Mouse (Mus musculus) embryo, embryonic 11 days (tissue): ENCODE measurements at regions not wholly inside any gene's neighbourhood (a gene's known extent, or its start where the extent isn't known, plus 50 kb on each side); places are given as distances from the start of the nearest gene placed in this dataset.

Source experiments
- DNase-seq: peaks from one replicate; pipeline ENCODE4 v3.0.0-alpha.2; 2015

DNA sequence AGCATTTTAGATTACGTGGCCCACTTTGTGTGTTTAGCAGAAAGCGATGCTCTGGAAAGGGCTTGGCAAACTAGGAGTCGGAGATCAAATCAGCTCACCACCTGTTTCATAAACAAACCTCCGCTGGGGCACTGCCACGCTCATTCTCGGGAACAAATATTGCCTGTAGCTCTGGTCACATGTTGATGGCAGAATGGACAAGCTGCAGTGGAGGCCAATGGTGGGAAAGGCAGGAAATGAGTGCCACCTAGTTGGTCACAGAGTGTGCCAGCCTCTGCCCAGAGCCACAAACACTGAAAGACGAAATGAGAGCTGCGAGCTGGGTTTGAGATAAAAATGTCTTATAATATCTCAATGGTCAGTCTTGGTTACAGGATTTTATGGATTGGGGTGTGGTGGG lies 259.2 kb upstream of the Csf3r start:
- DNase-seq, result no peak

DNA sequence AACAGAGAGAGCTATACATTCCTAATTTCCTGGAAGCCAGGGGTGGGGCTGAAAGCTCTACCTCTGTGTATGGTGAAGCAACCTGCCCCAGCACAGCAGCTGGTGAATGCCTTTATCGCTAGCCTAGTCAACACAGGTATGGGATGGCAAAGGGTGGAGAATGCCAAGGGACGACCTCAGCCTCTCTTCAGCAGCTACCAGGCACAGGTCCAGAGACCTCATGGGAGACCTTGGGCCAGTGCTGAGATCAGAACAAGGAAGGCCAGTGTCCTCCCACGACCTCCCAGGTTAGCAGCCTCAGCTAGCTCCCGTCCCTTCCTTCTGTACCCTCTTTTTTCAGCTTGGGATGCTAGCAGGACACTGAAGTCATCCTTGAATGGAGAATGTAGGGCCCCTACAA lies 247.2 kb upstream of the Csf3r start:
- no peak for DNase-seq

DNA sequence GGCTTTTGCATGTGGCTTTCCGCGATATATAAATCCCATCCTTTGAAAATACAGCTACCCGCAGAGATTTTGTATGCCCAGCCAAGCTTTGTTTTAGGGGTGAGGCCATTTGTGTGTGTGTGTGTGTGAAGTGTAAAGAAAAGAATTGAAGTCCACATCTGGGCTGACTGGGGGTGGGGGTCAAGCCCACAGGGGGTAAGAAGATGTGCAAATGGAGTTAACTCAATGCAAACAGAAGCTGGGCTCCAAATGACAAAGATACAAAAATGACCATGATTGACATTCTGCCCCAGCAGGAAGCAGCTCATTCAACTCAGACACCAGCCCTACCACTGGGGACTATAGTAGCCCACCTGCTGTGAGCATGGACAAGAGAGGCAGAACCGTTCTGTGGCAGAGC lies 244.2 kb upstream of the Csf3r start:
- DNase-seq, result peak; percentile 5

DNA sequence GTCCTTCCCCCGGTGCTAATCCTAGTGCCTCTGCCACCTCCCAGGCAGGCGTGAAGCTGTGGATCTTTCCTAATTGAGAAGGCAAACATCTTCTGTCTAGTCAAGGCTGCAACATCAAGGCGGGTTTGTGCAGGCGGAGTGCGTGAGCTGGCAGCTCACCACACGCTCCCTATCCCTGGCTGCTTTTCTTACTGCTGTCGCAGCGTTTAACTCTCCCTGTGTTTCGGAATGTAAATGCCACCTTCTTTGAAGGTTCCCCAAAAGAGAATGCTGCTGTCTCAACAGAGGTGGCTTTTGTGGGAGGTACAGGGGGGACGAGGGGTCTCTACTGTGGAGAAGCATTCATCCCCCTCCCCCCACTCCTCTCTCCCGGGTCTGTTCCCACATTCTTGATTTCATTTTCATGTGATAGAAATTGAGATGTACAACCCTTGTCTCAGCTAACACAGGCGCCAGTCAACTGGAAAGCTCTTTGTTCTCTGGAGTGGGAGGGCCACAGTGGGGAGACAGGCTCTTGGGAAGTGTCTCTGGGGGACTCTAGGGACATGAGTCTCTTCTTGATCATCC lies 243.3 kb upstream of the Csf3r start:
- peak; percentile 15 for DNase-seq

DNA sequence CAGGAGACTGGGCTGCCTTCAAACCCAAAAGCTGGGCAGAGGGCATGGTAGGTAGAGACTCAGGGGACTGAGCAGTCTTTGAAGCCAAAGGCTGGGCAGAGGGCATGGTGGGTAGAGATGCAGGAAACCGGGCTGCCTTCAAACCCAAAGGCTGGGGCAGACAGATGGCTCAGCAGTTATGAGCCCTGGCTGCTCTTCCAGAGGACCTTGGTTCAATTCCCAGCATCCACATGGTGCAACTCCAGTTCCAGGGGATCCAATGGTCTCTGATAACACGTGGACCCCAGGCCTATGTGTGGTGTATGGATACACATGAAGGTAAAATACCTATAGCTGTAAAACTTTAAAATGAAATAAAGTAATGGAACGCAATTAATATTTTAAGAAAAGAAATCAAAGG lies 242.0 kb upstream of the Csf3r start:
- no peak for DNase-seq

DNA sequence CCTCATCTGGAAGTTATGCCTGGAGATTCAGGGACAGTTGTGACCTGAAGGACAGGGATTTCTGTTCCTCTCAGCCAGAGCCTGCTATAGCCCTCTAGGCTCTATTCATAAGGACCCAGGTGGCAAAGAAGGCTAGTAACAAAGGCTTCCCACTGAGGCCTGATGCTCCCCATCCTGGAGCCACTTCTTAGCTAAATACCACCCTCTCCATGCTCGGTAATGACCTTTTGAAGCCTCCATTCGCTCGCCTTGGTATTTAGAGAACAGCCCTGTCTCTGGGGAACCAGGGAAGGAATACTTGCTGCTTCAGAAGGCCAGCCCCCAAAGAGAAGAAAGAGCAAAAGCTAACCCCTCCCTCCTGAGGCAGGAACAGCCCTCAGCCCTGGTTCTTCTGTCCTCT lies 238.3 kb upstream of the Csf3r start:
- peak; percentile 12 for DNase-seq

DNA sequence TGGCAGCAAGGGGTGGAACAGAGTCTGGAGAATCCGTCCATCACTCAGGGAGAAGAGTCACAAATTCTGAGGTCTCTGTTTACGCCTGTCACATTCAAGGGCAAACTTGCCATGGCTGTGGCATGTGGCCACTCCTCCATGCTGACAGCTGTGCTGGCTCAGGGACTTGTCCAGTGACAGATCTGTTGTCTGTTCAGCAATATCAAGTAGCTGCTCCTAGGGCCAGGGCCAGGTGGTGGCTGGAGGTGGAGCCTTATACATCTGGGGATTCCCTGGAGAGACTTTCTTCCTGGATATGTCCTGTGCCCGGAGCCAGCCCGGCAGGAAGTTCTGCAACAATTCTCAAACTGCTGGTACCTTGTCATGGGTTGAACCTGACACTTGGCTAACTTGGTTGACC lies 229.7 kb upstream of the Csf3r start:
- DNase-seq, result no peak

DNA sequence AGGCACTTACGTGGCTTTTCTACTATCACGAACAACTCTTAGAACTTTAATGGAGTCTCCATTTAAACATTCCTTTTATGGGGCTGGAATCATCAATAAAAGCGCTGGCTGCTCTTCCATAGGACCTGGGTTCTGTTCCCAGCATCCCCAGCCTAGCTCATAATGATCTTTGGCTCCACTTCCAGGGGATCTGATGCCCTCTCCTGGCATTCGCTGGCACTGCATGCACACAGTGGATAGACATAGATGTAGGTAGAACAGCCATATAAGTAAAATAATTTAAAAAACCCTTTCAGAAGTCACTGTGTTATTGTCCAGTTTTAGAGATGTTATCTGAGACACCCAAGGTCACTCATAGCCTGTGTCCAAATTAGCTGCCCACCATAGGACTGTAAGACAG lies 216.4 kb upstream of the Csf3r start:
- no peak for DNase-seq

DNA sequence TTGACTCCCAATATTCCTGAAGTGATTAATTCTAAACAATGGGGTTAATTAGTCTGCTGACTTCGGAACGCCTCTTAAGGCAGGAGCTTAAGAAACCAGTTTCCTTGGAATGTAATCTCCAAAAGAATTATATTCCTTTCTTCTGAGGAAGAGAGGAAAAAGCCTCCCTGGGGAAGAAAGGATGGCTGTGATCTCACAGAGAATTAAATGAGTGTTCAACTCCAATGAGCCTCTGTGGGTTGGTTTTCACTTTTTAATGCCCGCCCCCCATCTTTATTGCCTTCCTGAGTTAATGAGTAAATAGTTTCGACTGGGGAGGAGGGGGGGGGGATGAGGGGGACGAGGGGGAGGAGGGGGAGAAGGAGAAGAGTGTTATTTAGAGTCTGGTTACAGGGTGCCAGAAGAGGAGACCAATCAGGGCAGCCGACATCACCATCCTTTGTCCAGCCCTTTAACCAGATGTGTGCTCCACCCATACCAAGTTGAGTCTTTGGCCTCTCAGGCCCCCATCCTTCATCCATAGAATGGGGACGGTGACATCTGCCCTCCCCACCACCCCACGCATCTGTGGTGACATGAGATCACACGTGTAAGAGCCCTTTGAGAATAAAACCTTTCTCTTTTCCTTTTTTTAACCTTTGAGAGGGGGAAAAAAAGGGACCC lies 214.8 kb upstream of the Csf3r start:
- peak; percentile 27 for DNase-seq

DNA sequence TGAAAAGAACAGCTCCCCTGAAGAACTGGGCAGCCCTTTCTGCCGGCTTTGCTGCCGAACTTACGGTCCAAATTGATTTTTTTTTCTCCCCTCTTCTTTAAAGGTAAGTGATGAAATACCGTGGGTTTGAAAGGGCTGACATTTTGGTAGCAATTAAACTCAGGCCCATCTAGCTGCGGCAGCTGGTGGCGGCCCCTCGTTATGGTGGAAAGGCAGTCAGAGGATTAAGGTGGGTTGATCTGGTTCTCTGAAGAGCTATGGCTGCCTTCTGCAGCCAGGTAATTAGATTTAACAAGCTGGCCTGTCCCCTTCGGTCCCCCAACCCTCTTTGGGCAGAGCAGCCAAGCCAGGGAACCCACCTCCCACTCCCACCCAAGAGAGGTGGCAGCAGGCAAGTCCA lies 214.1 kb upstream of the Csf3r start:
- no peak for DNase-seq

DNA sequence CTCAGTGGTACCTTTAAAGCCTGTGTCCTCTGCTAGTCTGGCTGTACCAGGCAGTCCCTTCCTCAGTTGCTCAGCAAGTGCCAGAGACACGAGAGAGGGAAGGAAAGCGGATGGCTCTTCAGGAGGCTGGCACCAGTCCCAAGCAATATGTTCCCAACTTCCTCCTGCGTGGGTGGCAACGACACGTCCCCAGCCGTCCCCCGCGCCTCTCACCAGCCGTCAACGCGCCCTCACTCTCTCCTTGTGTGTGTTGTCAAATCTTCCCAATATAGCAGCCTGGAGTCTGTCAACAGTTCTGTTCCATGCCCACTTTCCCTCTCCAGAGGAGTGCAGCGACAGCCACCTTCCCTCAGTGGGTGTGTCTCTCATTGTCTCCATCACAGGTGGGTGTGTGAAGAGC lies 210.0 kb upstream of the Csf3r start:
- DNase-seq, result no peak

DNA sequence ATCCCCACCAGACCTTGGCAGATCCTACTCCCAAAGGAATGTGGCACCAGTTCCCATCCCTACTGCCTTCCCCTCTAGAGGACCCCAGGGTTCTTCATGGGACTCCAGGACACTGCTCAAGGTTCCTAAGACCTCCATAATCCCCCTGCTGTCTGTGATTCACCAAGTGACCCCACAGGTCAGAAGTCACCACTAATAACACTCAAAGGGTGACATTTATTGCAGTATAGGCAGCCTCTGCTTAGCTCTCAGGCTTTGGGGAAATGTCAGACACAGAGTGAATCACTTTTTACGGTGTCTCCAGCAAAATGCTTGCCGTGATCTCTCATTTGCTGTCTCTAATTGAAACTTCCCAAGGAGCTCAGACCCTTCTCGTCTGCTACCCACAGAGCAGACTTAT lies 209.1 kb upstream of the Csf3r start:
- no peak for DNase-seq

DNA sequence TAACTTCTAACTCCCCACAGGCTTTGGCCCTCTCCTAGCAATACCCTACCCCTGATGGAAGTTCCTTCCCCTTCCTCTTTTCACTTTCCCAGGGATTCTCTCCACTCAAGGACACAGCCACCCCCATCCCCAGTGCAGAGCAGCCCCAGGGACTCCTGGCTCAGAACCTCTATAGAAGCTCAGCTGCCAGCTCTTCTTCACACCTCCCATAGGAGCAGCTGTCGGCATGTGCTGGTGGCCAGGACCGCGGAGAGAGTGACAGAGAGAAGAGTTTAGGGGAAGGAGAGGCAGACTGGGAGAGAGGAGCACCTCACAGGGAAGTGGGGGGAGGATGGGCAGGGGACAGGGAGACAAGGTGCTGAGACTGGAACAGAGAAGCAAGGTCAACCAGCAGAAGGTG lies 199.8 kb upstream of the Csf3r start:
- DNase-seq, result no peak

DNA sequence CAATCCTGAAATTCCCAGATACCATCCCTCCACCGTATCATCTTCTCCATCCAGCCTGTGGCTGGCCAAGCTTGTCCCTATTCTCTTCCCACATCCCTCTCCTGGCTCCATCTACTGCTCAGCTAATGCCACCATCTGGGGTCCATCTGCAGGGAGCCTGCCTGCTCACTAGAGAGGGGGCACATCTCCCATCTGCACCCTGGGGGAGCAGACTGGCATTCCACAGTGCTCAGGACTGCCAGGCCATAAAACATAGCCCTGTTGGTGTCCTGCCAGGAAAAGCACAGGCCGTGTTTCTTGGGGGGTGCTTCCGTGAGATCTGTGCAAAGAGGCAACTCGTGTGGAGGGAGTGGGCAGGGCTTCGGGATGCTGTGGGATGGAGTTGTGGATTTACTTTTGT lies 197.9 kb upstream of the Csf3r start:
- no peak for DNase-seq

DNA sequence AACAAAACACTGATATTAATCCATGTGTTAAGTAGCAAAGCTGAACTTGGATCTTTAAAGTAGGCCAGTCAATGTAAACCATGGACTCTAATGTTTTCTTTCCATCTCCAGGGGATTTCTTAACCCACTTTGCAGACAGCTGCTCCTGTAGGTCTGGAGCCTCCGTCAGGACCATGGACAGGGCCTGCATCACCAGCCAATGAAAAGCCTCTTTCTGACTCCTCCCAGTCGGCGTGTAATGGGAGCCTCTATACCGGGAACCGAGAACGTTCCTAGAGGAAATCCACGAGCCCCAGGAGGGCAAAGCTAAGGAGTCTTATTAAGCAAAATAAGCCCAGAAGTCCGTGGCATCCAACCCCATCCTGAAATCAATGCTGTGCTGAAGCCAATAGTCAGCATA lies 189.1 kb upstream of the Csf3r start:
- DNase-seq, result peak; percentile 90

DNA sequence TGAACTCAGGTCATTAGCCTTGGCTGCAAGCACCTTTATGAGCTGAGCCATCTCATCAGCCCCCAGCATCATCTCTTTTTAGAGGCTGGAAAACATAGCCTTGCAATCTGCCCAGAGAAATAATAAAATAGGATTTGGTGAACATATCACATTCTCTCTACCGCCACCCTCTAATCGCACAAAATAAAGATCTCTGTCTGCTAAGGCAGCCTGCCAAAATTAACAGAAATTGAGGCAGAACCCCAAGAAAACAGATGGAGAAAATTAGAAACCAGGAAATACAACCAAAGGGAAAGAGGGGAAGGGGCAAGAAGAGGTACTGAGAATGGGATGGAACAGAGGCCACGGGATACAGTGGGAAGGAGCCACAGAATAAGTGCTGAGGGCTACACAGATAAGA lies 176.8 kb upstream of the Csf3r start:
- no peak for DNase-seq

DNA sequence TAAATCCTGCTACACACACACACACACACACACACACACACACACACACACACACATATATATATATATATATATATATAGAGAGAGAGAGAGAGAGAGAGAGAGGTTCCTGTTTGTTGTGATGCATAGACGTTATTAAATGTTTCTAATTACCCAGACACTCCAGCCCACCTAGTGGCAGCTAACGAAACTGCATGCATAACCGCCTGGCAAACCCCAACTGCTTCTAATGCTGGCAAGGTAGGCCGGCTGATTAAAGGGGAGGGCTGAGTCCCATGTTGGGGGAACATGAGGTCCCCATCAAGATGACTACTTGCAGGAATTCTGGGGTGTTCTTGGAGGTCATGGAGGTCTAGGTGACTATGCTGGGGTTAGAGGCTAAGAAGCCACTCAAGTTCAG lies 174.1 kb upstream of the Csf3r start:
- DNase-seq, result peak; percentile 64

DNA sequence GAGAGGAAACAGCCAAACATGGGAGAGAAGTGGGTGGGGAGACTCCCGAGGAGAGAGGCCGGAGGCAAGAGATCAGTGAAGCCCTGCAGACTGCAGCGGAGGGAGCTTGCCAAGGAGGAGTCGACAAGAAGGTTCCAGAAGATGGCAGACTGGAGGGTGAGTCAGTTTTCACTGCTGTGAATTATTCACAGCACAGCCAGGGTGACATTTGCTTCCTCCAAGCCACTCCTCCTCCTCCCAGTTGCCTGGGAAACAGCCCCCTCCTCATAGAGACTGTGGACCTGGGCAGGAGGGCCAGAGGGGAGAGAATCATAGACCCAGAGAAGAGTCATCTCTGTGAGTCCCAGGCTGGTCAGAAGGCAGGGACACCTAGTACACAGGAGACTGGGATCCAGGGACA lies 171.8 kb upstream of the Csf3r start:
- no peak for DNase-seq

DNA sequence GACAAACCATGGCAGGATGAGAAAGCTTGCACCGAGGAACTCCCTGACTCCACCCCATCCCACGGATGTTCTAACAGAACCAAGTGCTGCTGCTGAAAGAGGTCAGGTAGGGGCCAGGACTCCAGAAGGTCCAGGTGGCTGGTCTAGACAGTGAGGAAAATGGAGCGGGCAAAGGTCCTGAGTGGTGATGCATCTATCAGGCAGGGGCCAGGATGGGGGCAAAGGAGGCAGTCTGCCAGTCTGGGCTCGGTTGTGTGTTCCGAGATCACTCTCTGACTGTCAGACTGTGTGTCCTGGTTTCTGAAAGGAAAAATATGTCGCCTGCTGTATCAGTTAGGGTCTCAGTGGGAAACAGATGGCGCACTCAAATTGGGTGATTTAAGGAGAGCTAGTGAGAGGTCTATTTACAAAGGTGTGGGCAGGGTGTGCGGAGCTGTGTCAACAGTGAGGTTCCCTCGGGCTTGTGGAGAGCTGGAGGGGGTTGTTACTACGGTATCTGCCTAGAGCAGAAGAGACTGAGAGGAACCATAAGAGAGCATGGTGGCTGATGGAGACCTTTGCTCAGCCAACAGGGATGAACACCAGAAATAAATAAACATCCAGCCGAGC lies 168.3 kb upstream of the Csf3r start:
- DNase-seq, result no peak

DNA sequence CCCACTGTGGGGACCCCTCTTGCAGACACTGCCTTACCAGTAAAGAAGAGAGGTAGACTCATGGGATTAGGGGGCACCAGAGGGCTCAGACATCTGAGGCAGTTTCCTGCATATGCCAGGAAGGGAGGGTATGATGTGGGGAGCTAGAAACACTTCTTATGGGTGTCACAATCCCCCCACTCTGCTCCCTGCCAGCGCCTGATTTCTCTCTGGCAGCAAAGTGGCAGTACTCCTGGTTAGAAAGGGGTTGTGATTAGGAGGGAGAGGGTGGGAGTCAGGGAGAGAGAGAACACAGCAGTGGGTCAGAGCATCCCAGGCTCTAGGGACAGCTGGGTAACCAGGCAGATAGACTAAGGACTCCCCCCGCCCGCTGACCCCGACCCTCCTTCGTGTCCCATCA lies 167.6 kb upstream of the Csf3r start:
- no peak for DNase-seq

DNA sequence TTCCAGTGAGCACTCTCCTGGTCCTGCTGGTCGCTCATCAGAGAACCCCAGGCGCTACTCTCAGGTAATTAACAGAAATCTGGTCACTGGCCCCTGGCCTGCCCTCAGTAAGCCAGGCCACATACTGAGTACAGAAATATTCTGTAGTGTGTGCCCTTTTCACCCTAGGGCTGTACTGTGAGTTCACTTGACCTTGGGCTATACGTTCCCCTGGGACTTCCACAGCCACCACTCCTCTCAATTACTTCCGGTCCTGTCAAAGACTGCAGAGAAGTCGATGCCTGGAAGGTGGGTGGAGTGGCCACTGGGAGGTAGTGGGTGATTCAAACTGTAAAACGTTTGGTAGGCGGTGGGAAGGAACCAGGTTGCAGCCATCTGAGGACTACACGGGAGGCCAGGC lies 159.3 kb upstream of the Csf3r start:
- DNase-seq, result no peak

DNA sequence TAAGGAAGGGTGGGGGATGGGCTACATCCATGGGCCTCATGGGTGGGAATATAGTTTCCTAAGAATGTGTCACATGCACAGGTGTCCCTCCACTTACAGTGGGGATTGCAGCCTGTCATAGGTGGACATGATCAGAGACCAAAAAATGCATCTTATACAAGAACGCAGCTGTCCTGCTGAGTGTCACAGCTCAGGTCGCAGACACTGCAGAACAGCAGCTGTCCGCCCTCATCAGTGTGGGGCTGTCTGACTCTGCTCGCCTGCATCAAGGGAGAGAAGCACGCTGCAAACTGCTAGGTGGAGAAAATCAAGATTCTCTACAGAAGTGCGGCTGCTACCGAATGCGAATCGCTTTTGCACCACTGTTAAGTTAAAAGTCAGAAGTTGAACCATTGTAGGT lies 158.6 kb upstream of the Csf3r start:
- no peak for DNase-seq

DNA sequence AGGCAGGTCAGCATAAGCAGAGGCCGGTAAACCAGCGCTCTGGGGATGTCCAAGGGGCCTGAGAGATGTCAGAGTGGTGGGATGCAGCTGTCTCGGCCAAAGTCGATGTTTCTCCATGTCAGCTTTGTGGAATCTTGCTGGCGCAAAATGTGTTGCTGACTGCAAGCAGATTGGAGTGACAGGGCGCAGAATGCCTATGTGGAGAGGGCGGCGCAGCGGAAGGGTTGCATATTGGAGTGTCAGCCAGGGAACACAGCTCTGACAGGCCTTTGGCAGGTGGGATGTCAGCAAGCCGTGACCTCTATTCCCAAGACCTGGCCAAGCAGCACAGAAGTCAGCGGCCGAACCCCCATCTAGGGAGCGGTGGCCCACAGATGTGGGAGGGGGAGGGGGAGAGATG lies 153.1 kb upstream of the Csf3r start:
- no peak for DNase-seq

DNA sequence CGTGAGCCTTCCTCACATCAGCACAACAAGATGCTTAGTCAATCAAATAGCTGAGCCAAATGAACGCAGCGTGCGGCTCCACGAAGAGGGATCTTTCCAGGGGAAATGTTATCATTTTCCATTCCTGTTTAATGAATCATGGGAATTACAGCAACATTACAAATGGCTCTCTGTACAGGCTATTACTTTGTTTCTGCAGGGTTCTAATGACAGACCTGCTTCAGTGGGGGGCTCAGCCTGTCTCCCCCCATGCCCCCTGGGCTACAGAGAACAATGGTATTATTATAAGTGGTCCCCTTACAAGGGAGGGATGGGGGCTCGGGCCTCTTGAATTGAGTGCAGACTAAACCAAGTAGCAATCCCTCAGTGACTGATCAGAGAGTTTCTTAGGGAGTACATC lies 144.3 kb upstream of the Csf3r start:
- no peak for DNase-seq

DNA sequence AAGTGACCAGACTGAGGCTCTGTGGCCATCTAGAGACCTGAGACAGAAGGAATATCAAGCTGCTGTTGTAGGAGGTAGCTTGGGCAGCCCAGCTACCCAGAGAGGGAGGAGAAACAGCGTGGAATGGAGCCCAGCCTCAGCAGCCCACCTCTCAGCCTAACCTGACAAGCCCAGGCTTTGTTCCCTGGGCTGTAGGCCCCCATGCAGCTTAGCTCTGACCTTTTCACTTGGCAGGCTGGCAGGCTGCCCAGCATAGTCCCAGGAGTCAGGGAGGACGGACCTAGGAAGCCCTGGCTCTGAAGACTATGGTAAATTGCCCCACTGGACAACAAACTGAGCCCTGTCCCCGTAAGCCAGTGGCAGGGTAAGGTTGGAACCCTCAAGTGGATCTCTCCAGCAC lies 141.8 kb upstream of the Csf3r start:
- no peak for DNase-seq
